Mouse (Mus musculus) ES-E14 (cell line): ENCODE data around the gene Rasgef1b.

ENCODE experiments used
- CHD2 ChIP-seq: IDR thresholded peaks from 2 replicates; pipeline ENCODE4 v1.6.1; 2014; ENCODE audit warnings: mild to moderate bottlenecking, low read depth, low read length, inconsistent platforms
- HCFC1 ChIP-seq: IDR thresholded peaks from 2 replicates; pipeline ENCODE4 v1.6.1; 2012; ENCODE audit warnings: low read length, inconsistent platforms, borderline replicate concordance; ENCODE audit not compliant: insufficient read depth
- MAFK ChIP-seq: IDR thresholded peaks from 2 replicates; pipeline ENCODE4 v1.6.1; 2014; ENCODE audit warnings: mild to moderate bottlenecking, low read depth, low read length, inconsistent platforms; ENCODE audit not compliant: insufficient read depth
- ZC3H11A ChIP-seq: IDR thresholded peaks from 2 replicates; pipeline ENCODE4 v1.6.1; 2012; ENCODE audit warnings: low read depth, mild to moderate bottlenecking, inconsistent platforms, low read length, borderline replicate concordance
- ZNF384 ChIP-seq: IDR thresholded peaks from 2 replicates; pipeline ENCODE4 v1.6.1; 2012; ENCODE audit warnings: low read depth, low read length, inconsistent platforms

- no peak for TF ChIP-seq ZC3H11A
- no peak for TF ChIP-seq CHD2
- no peak for TF ChIP-seq MAFK
- TF ChIP-seq HCFC1: no peak
- no peak for TF ChIP-seq ZNF384
These were observed 95.3 kb downstream of the Rasgef1b start for GRCm38 (mm10) chr5:99633548-99633947.
